In genomic region chr15:79258521-79258920, GRCm38 (mm10) we compare ENCODE assay signal across 25 mouse cellular contexts. TPM values are rescaled to one million over a fixed set of nuclear protein-coding genes. Genes with fewer than 3 reads are reported as not detected.
DNase-seq lines count a peak whose midpoint lies in the region; ATAC-seq and TF ChIP-seq lines count a peak whose summit lies in the region.
"Had no signal": no experiment of that assay in that cellular context is flagged by ENCODE, and none has a peak within 500 bp of the region (broad histone marks: within the 10 kb centered on the region; RNA-seq: fewer than 3 reads in every experiment).

No protein-coding gene starts in this region.

- peaks cover 29% of the 10 kb centered on the region for H3K27me3 ChIP-seq in lung, postnatal 0 days (replicated peaks; ENCODE audit: insufficient read depth, low read length)
- peaks cover 37% of the 10 kb centered on the region for H3K27me3 ChIP-seq in kidney, embryonic 16.5 days (ENCODE audit: insufficient read depth, low read length)
- no peaks in the 10 kb centered on the region for H3K27me3 ChIP-seq in stomach, postnatal 0 days (ENCODE audit: control insufficient read depth, insufficient read depth, low read length)
- H3K27me3 ChIP-seq in limb, embryonic 10.5 days (ENCODE audit: low read depth, poor library complexity, severe bottlenecking): peaks cover 75% of the 10 kb centered on the region
- H3K27me3 ChIP-seq in heart, adult 2 months (ENCODE audit: control insufficient read depth, insufficient read depth, low read length): peaks cover 5% of the 10 kb centered on the region; the same call in 1 of the 2 replicates

- peaks cover 4% of the 10 kb centered on the region; the same call in 1 of the 2 replicates for H3K4me1 ChIP-seq in lung, postnatal 0 days (ENCODE audit: insufficient read depth, low read depth, low read length)
- H3K4me1 ChIP-seq in kidney, embryonic 16.5 days (ENCODE audit: insufficient read depth, low read length): peaks cover 29% of the 10 kb centered on the region
- peaks cover 5% of the 10 kb centered on the region; the same call in 1 of the 2 replicates for H3K4me1 ChIP-seq in stomach, postnatal 0 days (replicated peaks; ENCODE audit: control insufficient read depth, insufficient read depth)
- peaks cover 47% of the 10 kb centered on the region for H3K4me1 ChIP-seq in limb, embryonic 10.5 days
- H3K4me1 ChIP-seq in heart, adult 2 months (ENCODE audit: control insufficient read depth, insufficient read depth, low read length): no peaks in the 10 kb centered on the region

- TF ChIP-seq POLR2A in heart, adult 2 months (IDR thresholded peaks at IDR 0.05; ENCODE audit: insufficient read depth, low read depth, low read length): no peak

- H3K9ac ChIP-seq in lung, postnatal 0 days (replicated peaks; ENCODE audit: low read depth): no peak overlapping the region
- no peak overlapping the region for H3K9ac ChIP-seq in kidney, embryonic 16.5 days (replicated peaks; ENCODE audit: low read length)
- H3K9ac ChIP-seq in stomach, postnatal 0 days (ENCODE audit: low read length): no peak overlapping the region
- H3K9ac ChIP-seq in heart, adult 2 months (ENCODE audit: low read depth, low read length): no peak overlapping the region
- H3K9ac ChIP-seq: hindbrain, embryonic 15.5 days; liver, embryonic 13.5 days; neural tube, embryonic 12.5 days had no signal

- WGBS in lung, postnatal 0 days: 26% methylated on average over 16 of the region's 17 CpGs
- 28% methylated on average over 17 of the region's 17 CpGs for WGBS in kidney, embryonic 16.5 days
- WGBS in stomach, postnatal 0 days: 33% methylated on average over 17 of the region's 17 CpGs
- WGBS in limb, embryonic 10.5 days: 27% methylated on average over 17 of the region's 17 CpGs
- 38% methylated on average over 17 of the region's 17 CpGs for WGBS in heart, adult 2 months

- TF ChIP-seq EP300 in lung, postnatal 0 days (IDR thresholded peaks at IDR 0.05): no peak
- no peak for TF ChIP-seq EP300 in stomach, postnatal 0 days (optimal IDR thresholded peaks at IDR 0.05)
- TF ChIP-seq EP300 in heart, adult 2 months (IDR thresholded peaks at IDR 0.05; ENCODE audit: insufficient read depth, low read depth, low read length): no peak

- ATAC-seq in lung, postnatal 0 days: no peak
- ATAC-seq in kidney, embryonic 16.5 days (ENCODE audit: low FRiP score, low TSS enrichment): no peak
- no peak for ATAC-seq in stomach, postnatal 0 days (ENCODE audit: low FRiP score, low TSS enrichment)

- no peak for TF ChIP-seq CTCF in lung, postnatal 0 days (IDR thresholded peaks at IDR 0.05)
- TF ChIP-seq CTCF in stomach, postnatal 0 days (IDR thresholded peaks at IDR 0.05; ENCODE audit: low read depth): no peak
- no peak for TF ChIP-seq CTCF in heart, adult 2 months (IDR thresholded peaks at IDR 0.05)

- no peaks in the 10 kb centered on the region for H3K36me3 ChIP-seq in lung, postnatal 0 days (ENCODE audit: insufficient read depth, low read length)
- H3K36me3 ChIP-seq in kidney, embryonic 16.5 days (ENCODE audit: insufficient read depth, low read length): no peaks in the 10 kb centered on the region
- H3K36me3 ChIP-seq in stomach, postnatal 0 days (ENCODE audit: control insufficient read depth, insufficient read depth, low read length): no peaks in the 10 kb centered on the region
- H3K36me3 ChIP-seq in limb, embryonic 10.5 days: no peaks in the 10 kb centered on the region
- H3K36me3 ChIP-seq in heart, adult 2 months (ENCODE audit: control insufficient read depth, insufficient read depth, low read length): no peaks in the 10 kb centered on the region
- H3K36me3 ChIP-seq: heart, embryonic 10.5 days; hindbrain, embryonic 15.5 days; liver, embryonic 13.5 days; neural tube, embryonic 12.5 days had no signal

- no peak overlapping the region for H3K4me2 ChIP-seq in lung, postnatal 0 days (replicated peaks; ENCODE audit: low read depth, low read length)
- no peak overlapping the region for H3K4me2 ChIP-seq in kidney, embryonic 16.5 days (replicated peaks; ENCODE audit: low read depth, low read length)
- no peak overlapping the region for H3K4me2 ChIP-seq in stomach, postnatal 0 days (replicated peaks; ENCODE audit: low read depth)
- H3K4me2 ChIP-seq: hindbrain, embryonic 15.5 days; liver, embryonic 13.5 days; midbrain, embryonic 11.5 days; neural tube, embryonic 12.5 days had no signal

- H3K9me3 ChIP-seq in lung, postnatal 0 days (ENCODE audit: low read length): no peaks in the 10 kb centered on the region
- no peaks in the 10 kb centered on the region for H3K9me3 ChIP-seq in kidney, embryonic 16.5 days (ENCODE audit: low read length)
- H3K9me3 ChIP-seq in stomach, postnatal 0 days (ENCODE audit: control insufficient read depth, low read length): no peaks in the 10 kb centered on the region
- H3K9me3 ChIP-seq in limb, embryonic 10.5 days (replicated peaks): no peaks in the 10 kb centered on the region
- H3K9me3 ChIP-seq: heart, embryonic 10.5 days; hindbrain, embryonic 15.5 days; liver, embryonic 13.5 days; neural tube, embryonic 12.5 days had no signal

- H3K27ac ChIP-seq in lung, postnatal 0 days (ENCODE audit: low read length): no peak overlapping the region
- peak overlapping the region; percentile 38 for H3K27ac ChIP-seq in kidney, embryonic 16.5 days (ENCODE audit: low read length)
- no peak overlapping the region for H3K27ac ChIP-seq in stomach, postnatal 0 days (replicated peaks)
- H3K27ac ChIP-seq in limb, embryonic 10.5 days: no peak overlapping the region
- no peak overlapping the region for H3K27ac ChIP-seq in heart, adult 2 months
- H3K27ac ChIP-seq: heart, embryonic 10.5 days; hindbrain, embryonic 15.5 days; left cerebral cortex, adult 2 months; liver, embryonic 13.5 days; macrophage; neural tube, embryonic 12.5 days had no signal

- intact Hi-C loops in heart, adult 2 months (cut with DNase I): no loop called here

- no peaks in the 10 kb centered on the region for H3K79me2 ChIP-seq in heart, adult 2 months (replicated peaks; ENCODE audit: control insufficient read depth, insufficient read depth, low read length)

- DNase-seq in lung, postnatal 36 days: peak; percentile 21
- no peak for DNase-seq in lung, postnatal 0 days (ENCODE audit: low spot score)
- DNase-seq in R1 (ENCODE audit: low read depth, low spot score): peak; percentile 76
- DNase-seq in stomach, postnatal 0 days (ENCODE audit: low spot score): peak; percentile 35
- no peak for DNase-seq in limb, embryonic 10.5 days (ENCODE audit: low spot score)
- no peak for DNase-seq in heart, adult 2 months
- DNase-seq: B cell, adult 2 months; embryo, embryonic 11 days; gastrocnemius, postnatal 25 days; heart, postnatal 10 days; liver, embryonic 13.5 days; right cerebral cortex, postnatal 14 days had no signal

- no peak overlapping the region for H3K4me3 ChIP-seq in lung, postnatal 0 days (ENCODE audit: low read depth, low read length)
- no peak overlapping the region for H3K4me3 ChIP-seq in kidney, embryonic 16.5 days (ENCODE audit: low read length)
- no peak overlapping the region for H3K4me3 ChIP-seq in stomach, postnatal 0 days (ENCODE audit: low read depth, low read length)
- no peak overlapping the region for H3K4me3 ChIP-seq in limb, embryonic 10.5 days
- no peak overlapping the region for H3K4me3 ChIP-seq in heart, adult 2 months
- H3K4me3 ChIP-seq: heart, embryonic 10.5 days; hindbrain, embryonic 15.5 days; left cerebral cortex, adult 2 months; liver, embryonic 13.5 days; neural tube, embryonic 12.5 days had no signal

RNA-seq across cellular contexts. Expression of gene Slc16a8, which starts 4.0 kb away (rescaled TPM):
- polyA plus RNA-seq in lung, postnatal 0 days (2015; fragmentation: Nextera tagmentation; extraction: Ambion mirVana): 0.07 and 0.13 TPM in 2 replicates
- polyA plus RNA-seq in kidney, embryonic 16.5 days (2015; fragmentation: Nextera tagmentation; extraction: Ambion mirVana): 0.24 and 0.30 TPM in 2 replicates
- polyA plus RNA-seq in stomach, postnatal 0 days (2015; fragmentation: Nextera tagmentation; extraction: Ambion mirVana): 0.10 and 0.12 TPM in 2 replicates
- 0.16 TPM in 1 of 2 replicates, not detected in the other for polyA plus RNA-seq in limb, embryonic 10.5 days (2016; fragmentation: Nextera tagmentation; extraction: Ambion mirVana)
- total RNA-seq in heart, adult 2 months (2021): under 1 TPM; 0.16 to 0.39 TPM
- polyA plus RNA-seq in heart, adult 2 months (2012; rRNA removed): 0.12 and 0.57 TPM in 2 replicates
- total RNA-seq: adrenal gland, adult 18-20 months; monocyte, adult 5-6 weeks had no signal
- polyA plus RNA-seq: forebrain, embryonic 11.5 days; limb, embryonic 11.5 days; liver, embryonic 13.5 days; macrophage; spleen, adult 2 months; testis, adult 2 months had no signal

RNA-seq across cellular contexts. Expression of gene Baiap2l2, which starts 26.8 kb away (rescaled TPM):
- polyA plus RNA-seq in lung, postnatal 0 days (2015; fragmentation: Nextera tagmentation; extraction: Ambion mirVana): 1.4 and 2.7 TPM in 2 replicates
- 12.5 and 17.7 TPM in 2 replicates for polyA plus RNA-seq in kidney, embryonic 16.5 days (2015; fragmentation: Nextera tagmentation; extraction: Ambion mirVana)
- polyA plus RNA-seq in stomach, postnatal 0 days (2015; fragmentation: Nextera tagmentation; extraction: Ambion mirVana): 4.1 and 4.9 TPM in 2 replicates
- 2.6 and 3.1 TPM in 2 replicates for polyA plus RNA-seq in limb, embryonic 10.5 days (2016; fragmentation: Nextera tagmentation; extraction: Ambion mirVana)
- total RNA-seq in heart, adult 2 months (2021): under 1 TPM; 0.78 to 0.84 TPM
- polyA plus RNA-seq in heart, adult 2 months (2012; rRNA removed): 0.70 and 2.9 TPM in 2 replicates
- polyA plus RNA-seq: macrophage had no signal

RNA-seq across cellular contexts. Expression of gene Gm49486, which starts 29.3 kb away (rescaled TPM):
- polyA plus RNA-seq in lung, postnatal 0 days (2015; fragmentation: Nextera tagmentation; extraction: Ambion mirVana): 0.16 and 0.31 TPM in 2 replicates
- 0.55 and 0.72 TPM in 2 replicates for polyA plus RNA-seq in kidney, embryonic 16.5 days (2015; fragmentation: Nextera tagmentation; extraction: Ambion mirVana)
- 0.23 and 0.27 TPM in 2 replicates for polyA plus RNA-seq in stomach, postnatal 0 days (2015; fragmentation: Nextera tagmentation; extraction: Ambion mirVana)
- 0.11 and 0.48 TPM in 2 replicates for polyA plus RNA-seq in limb, embryonic 10.5 days (2016; fragmentation: Nextera tagmentation; extraction: Ambion mirVana)
- total RNA-seq in heart, adult 2 months (2021): 1 to 10 TPM in 1 of 2 experiments, under 1 TPM in 1; 0.61 to 1.4 TPM
- polyA plus RNA-seq in heart, adult 2 months (2012; rRNA removed): 0.39 and 0.59 TPM in 2 replicates
- total RNA-seq: monocyte, adult 5-6 weeks had no signal
- polyA plus RNA-seq: liver, embryonic 13.5 days; macrophage; spleen, adult 2 months had no signal

RNA-seq across cellular contexts. Expression of gene Pick1, which starts 29.5 kb away (rescaled TPM):
- polyA plus RNA-seq in lung, postnatal 0 days (2015; fragmentation: Nextera tagmentation; extraction: Ambion mirVana): 22.0 and 22.2 TPM in 2 replicates
- polyA plus RNA-seq in kidney, embryonic 16.5 days (2015; fragmentation: Nextera tagmentation; extraction: Ambion mirVana): 56.9 and 57.8 TPM in 2 replicates
- polyA plus RNA-seq in stomach, postnatal 0 days (2015; fragmentation: Nextera tagmentation; extraction: Ambion mirVana): 25.7 and 26.7 TPM in 2 replicates
- polyA plus RNA-seq in limb, embryonic 10.5 days (2016; fragmentation: Nextera tagmentation; extraction: Ambion mirVana): 38.3 and 52.5 TPM in 2 replicates
- 10 to 100 TPM; 21.3 to 24.0 TPM for total RNA-seq in heart, adult 2 months (2021)
- polyA plus RNA-seq in heart, adult 2 months (2012; rRNA removed): 27.7 and 35.5 TPM in 2 replicates

Comparison
In these comparisons a context has a peak if more than half of its experiments do, and no peak if none do; other contexts are left out.
1. DNase-seq: peak in lung, postnatal 36 days (single experiment), R1 (single experiment) and stomach, postnatal 0 days (single experiment); none in lung, postnatal 0 days (single experiment), limb, embryonic 10.5 days (single experiment) and heart, adult 2 months (0 of 2).